Mouse (Mus musculus) stomach, postnatal 0 days (tissue): ENCODE results near the gene Tango6.

Experiments
- CTCF ChIP-seq: IDR thresholded peaks from 2 replicates; pipeline ENCODE4 v1.5.1; 2016; ENCODE audit warnings: antibody characterized with exemption, low read depth, mild to moderate bottlenecking, moderate library complexity
- EP300 ChIP-seq: optimal IDR thresholded peaks from 2 replicates; pipeline ENCODE3; 2016; ENCODE audit warnings: antibody characterized with exemption

- TF ChIP-seq CTCF = no peak
- no peak for TF ChIP-seq EP300
Observed at GRCm38 (mm10) chr8:106720921-106721320, 38.1 kb downstream of the Tango6 start.
